Mouse (Mus musculus): ENCODE data around the gene Slc48a1. TPM values are rescaled to one million over a fixed set of nuclear protein-coding genes. Genes with fewer than 3 reads are reported as not detected.

Slc48a1 gene
- total and polyA plus RNA-seq, 3 experiments, result 116 to 204 (median 158) TPM

DNA sequence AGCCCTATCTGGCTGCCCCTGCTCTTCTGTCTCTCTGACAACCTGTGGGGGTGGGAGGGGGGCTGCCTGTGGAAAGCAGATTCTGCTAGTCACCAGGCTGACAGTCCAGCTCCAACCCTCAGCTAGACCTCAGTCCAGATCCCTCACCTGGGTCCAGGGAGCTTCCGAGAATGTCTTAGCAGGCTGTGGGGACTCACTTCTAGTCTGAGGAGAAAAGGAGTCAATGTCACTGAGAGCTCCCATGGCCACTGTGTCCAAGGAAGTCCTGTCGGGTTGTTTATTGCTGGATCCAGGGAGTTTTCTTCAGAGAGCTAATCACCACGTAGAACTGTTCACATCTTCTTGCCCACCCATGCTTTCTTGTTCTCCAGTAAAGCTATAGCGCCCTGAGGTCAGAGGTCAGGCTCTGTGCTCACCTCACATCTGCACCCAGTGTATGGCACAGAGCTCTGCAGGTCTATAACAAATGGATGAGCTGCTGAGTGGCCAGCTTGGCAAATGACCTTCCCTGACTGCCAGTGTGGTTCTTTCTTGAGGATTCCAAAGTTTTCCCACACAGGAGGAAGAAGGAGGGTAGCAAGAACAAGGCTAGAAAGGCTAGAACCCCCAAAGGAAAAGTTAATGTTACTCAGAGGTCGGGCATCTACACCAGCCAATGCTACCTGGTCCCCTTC is 48.4 kb downstream of the Slc48a1 start:
- peak; percentile 24 for DNase-seq

DNA sequence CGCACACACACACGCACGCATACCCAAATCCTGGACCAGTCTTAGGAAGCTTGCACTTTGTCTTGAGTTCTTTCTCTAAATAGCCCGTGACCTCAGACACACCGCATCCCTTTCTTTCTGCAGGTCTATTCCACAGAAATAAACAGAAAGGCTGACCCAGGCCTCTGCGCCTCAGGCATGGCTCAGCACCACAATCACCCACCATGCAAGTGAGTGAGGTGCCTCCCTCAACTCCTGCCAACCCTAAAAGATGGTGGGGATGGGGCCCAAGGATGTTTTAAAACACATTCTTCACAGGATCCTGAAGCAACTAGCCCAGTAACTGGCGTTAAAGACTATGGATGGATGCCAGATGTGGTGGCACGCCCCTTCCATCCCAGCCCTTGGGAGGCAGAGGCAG is 49.1 kb downstream of the Slc48a1 start:
- DNase-seq, result no peak

DNA sequence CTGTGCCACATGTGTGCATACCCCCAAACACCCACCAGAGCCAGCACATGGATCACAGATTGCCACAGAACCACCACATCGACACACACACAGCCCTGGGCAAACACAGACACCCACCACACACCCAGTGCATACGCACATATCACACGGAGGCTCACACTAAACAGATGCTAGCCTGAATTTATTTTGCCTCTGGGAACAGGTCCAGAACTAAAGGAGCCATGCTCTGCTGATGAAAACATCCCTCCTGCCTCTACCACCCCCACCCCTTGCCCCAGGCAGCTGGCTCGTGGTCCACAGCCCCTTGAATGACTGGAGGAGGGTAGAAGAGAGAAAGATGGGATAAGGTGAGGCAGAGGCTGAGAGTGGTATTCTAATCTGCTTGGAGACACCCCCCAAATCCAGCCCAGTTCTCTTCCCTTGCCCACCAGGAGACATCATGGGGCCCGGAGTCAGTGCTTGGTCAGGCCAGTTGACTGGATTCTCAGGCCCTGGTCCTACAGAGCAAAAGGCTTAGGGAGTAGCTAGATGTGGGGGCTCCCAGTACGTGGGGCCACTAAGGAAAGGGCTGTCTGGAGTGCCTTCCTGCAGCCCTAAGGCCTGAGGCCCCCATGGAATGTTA is 50.0 kb downstream of the Slc48a1 start:
- DNase-seq, result no peak

DNA sequence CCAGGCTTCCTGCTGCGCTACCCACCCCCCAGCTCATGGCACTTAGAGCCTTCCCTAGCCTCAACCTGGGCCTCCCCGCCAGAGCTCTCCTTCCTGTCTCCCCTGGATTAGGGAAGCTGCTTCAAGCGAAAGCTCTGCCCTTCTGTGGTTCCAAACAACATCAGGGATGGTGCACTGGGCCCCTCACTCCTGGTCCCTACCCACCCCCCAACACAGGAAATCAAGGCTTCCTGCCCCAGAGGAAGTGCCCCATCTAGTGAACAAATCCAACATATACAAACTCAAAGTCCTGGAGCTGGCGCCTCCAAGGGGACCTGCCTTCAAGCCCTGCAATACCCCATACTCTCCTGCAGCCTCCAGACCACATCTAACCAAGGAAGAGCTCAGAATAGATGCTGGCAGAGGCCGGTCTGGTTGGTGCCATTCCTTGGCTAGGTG is 50.6 kb downstream of the Slc48a1 start:
- no peak for DNase-seq

DNA sequence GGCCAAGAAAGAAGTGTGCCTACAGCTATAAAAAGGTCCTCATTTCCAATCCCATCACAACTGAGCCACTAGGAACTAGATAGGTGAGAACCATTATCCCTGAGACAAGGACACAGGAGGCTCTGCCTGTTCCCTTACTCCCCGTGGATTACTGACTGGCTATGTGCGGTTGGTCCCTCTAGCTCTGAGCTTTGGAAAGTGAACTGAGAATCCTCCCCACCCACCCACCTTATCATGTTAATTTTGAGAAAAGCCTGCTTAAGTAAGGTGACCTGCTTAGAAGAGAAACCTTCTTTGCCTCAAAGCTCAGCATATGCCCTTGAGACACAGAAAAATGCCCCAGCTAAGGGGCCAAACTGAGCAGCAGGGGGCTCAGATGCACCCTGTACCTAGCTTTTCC is 51.1 kb downstream of the Slc48a1 start:
- no peak for DNase-seq

DNA sequence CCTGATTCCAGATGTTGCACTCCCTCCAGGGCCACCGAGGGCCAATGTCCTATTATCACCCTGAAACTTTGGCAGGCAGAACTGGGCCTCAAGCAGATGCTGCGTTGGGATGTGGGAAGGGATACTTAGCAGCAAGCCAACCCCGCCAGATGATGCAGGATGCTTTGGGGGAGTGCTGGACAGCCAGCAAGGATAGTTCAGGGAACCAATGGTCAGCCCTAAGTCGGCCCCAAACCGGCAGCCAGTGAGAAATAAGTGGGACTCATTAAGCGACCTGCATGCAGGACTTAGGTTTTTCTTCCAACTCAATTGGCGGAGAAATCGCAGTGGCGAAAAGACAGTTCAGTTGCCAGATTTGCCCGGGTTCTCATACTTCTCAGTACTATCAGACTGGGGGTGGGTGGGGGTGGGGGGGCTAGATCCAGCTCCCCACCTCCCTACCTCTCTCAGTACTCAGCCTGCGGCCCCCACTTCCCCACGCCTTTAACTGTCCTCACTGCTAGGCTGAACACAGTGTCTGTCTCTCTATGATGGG is 52.0 kb downstream of the Slc48a1 start:
- DNase-seq, result no peak

DNA sequence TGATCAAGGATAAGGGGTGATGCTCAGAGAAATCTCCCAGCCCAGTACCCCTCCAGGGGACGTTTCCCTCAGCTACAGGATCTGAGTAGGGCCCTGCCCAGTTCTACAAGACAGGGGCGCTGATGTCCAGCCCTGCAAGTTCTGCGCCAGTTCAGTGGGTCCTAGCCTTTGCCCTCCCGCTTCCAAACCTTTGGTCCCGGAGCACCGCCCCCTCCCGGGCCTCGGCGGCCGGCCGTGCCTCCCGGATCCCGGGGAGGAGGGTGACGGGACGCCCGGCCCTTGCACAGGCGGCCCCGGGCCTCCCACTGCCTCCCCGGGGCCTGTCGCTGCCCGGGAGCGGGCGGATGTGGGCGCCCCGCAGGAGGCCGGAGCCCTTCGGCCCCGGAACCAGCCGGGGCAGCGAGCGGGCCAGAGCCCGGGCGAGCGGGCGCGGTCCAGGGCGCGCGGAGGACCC is 52.5 kb downstream of the Slc48a1 start:
- peak; percentile 85 for DNase-seq

DNA sequence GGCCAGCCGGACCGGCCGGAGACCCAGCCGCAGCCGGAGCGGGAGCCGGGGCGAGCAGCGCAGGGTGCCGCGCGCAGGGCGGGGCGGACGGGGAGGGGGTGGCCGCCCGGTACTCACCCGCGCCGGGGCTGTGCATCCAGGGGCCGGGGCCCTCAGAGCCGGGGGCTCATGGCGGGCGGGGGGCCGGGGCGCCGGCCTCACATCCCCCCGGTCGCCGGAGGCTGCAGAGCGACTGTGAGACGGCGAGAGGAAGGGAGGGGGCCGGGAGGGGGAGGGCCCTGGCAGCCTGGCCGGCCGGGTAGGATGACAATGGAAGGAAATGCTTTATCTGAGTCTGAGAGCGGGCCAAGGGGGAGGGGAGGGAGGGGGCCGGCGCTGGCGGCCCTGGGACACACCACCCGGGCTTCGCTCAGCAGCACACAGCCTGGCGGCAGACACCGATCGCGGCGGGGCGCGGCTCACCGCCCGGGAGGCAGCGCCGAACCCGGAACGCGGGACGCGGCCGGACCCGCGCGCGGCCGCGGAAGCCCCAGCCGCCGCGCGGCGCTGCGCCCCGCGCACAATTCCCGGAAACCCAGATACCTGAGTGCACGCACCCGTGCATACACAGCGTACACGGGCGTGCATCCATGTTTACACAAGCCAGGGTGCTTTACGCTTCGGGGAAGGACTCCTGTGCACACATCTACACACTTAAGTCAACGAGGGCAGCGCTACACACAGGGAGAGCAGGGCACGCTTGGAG is 53.1 kb downstream of the Slc48a1 start:
- DNase-seq, result peak; percentile 86

DNA sequence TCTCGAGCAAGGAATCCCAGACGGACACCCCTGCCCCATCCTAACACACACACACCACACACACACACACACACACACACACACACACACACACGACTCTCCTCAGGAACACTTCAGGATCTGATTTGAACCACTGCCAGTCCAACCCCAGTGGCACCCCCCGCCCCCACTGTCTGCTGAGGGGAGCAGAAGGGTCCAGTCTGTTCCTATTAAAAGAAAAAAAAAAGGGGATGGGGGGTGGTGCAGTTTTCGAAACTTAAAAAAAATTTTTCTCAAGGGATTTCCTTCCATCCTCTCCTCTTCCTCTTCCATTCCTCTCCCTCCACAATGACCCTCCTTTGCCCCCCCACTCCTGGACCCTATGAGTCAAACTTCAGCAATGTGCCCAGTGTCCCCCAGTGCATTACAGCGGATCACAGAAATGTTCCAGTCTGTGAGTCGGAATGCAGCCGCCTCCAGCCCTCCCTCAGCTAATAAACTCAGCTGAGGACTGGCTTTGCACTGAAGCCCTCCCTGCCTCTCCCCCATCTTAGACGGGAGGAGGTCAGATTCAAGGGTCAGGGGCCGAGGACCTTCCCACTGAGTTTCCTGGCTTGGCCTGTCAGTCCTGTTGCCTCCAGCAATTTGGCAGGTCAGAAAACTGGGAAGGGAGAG is 53.8 kb downstream of the Slc48a1 start:
- peak; percentile 73 for DNase-seq

DNA sequence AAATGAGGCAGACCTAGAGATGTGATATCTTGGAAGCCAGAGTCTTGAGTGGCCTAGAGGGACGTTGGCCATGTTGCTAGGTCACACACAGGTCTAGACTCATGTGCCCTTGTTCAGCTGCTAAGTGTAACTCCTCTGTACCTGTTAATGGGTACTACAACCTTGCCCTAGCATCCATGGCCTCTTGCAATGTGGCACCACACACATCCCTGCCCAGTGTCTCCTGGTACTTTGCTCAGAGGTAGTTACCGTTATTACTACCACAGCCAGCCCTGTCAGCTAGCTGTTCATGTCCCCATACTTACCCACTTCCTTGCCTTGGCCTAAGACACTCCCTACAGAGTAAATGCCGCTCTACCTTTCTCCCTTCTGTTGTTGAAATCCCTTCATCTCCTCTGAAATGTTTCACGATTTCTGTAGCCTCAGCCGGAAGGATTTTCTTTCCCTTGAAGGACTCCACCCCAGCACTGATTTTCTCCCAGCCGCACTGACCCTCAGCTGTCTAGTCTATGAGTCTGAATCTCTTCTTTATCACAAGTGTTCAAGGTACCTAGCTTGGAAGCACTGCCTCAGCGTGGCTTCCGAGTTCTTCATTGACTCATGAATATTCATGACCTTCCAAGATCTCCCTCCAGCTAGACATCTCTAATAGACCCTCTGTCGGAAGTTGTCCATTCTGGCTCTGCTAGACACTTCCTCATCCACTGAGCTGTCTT is 54.6 kb downstream of the Slc48a1 start:
- no peak for DNase-seq

DNA sequence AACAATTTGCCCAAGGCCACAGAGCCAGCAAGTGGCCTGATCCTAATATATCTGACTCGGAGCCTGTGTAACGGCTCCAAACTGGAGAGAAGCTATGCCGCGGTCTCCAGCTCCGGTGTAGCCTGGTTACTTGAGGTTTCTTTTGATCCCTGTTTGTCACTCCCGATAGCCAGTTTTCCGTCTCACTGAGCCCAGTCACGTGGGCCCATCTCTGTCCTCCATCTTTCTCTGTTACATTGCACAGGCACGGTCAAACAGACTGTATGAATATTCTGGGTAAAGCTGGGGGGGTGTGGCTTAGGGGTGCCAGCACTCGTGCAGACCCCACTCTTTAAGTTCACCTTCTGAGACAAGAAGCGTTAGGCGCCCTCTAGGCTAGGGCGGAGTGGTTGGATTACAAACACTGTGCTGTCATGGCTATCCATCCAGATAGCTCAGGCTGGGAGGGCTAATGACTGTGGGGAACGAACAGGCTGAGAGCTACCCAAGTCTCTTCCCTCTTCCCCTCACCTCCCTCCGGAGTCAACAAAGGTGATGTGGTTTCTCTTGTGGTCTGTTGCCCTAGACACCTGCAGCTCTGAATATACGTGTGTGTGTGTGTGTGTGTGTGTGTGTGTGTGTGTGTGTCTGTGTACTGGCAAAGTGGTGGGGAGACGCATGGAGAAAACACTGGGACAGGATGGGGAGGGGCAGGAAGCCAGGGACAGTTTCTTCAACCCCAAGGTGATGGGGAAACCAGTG is 58.0 kb downstream of the Slc48a1 start:
- no peak for DNase-seq

DNA sequence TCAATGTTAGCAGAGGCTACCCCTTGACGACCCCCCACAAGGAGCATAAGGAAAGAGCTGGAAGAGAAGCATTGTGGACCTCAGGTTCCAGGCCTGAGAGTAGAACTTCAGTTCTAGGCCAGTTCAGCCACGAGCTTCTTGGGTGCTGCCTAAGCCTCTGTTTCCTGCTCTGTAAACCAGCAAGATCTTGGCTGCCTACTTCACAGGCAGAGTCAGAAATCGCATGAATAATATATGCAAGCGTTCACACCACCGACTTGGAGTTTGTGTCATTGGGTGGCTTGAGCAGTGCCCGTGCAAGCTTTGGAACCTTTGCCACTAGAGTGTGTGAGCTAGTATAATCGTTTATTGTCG is 58.6 kb downstream of the Slc48a1 start:
- no peak for DNase-seq

DNA sequence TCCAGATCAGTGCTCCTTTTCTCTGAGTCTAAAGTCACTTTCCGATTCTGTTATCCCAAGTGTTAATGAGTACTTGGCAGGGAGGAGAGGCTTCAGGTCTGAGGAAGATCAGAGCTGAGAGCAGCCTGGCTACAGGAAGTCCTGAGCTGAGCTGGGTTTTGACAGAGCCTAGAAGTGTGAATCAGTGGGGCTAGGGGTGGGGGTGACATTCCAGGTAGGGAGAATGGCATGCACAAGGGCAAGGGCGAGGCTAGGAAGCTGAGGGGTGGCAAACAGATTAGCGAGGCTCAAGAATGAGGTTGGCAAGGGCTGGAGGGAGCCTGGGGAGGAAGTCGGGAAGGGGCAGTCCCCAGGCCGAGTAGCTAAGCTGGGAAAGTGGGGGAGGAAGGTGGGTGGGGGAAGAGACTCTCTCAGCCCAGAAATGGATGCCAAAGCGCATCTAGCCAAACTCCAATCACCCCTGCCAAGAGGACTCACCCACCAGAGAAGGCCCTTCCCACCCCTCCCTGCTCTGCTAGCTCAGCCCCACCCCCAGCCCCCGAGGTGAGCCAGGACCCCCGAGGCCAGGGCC is 59.3 kb downstream of the Slc48a1 start:
- no peak for DNase-seq

DNA sequence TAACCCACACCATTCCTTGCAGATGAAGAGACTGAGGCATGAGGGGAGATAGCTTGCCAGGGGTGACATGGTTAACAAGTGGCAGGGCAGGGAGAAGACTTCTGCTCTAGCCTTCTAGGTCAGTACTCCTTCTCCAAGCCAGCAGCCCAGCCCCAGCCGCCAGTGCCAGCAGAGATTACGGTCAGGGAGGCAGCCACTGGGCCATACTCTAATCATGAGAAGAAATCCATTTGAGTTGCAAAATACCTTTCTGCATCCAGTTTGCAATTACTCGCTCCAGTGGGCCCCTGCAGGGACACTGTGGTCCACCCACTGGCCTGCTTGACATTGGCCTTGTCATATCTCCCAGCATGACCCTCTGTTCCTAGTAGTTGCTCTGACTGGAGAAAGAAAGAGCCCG is 60.1 kb downstream of the Slc48a1 start:
- no peak for DNase-seq

DNA sequence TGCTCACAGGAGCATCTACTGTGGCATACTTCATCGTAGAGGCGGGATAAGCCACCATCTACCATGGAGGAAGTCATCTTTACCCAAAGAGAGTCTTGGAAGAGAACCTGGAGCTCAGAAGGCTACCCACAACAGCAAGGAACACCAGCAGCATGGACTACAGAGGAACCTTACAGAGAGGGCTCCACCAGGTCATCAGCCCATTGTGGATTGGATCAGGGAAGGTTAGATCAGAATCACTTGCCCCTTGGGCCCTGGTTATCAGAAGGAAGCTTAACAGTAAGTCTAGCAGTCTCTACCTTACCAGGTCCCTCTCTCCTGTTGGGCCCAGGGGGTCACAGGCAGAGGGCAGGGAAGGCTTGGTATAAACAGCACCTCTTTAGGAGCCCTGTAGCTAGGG is 60.7 kb downstream of the Slc48a1 start:
- no peak for DNase-seq

DNA sequence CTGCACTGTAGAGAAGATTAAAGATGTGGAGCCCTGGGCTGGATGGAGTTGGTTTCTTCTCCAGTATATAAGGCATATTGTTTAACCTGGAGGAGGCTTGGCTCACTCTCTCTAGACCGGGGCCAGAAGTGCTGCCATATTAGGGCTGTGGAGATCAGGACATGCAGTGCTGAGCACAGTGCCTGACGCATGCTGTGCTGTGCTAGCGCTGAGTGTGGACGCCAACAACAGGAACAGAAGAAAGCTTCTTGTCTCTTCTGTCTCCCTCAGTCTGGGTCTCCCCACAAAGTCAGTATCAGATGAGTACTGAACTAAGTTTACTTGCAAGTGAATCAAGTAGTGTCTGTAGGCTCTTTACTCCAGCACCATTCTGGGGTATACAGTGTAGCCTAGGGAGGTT is 61.2 kb downstream of the Slc48a1 start:
- no peak for DNase-seq

DNA sequence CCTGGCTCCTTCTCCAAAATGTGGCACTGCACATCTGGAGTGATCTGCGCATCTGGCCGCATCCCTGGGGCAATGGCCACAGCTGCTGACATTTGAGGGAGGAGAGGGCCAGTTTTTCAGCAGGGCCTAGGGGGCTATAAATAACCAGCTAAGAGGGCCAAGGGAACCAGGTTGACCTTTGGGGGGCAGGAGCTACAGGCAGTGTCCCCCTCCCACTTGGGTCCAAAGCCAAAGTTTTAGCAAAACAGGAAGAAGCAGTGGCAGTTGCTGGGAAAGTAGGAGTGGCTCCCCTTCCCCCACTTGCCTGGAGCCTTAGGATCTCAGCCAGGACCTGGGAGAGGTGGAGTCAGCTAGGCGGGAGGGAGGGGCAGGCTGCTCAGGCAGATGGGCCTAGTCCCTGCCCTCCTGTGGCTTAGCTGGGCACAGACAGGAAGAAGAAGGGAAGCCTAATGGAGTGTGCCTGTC is 61.7 kb downstream of the Slc48a1 start:
- peak; percentile 86 for DNase-seq

DNA sequence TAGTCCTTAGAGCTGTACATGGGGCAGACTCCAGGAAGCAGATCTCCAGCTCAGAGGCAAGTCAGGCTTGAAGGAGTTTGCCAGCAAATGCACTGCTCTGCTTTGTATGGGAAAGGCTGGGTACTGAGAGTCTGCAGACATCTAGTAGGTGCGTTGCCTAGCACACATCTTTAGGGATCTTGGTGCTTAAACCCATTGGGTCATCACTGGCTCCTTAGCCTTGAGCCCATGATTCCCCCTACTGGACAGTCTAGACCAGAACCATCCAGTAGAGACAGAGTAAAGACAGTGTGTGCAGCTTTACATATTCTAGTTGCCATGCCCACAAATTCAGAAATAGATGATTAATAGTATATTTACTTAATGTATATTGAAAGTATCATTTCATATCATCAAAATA is 62.5 kb downstream of the Slc48a1 start:
- DNase-seq, result no peak

DNA sequence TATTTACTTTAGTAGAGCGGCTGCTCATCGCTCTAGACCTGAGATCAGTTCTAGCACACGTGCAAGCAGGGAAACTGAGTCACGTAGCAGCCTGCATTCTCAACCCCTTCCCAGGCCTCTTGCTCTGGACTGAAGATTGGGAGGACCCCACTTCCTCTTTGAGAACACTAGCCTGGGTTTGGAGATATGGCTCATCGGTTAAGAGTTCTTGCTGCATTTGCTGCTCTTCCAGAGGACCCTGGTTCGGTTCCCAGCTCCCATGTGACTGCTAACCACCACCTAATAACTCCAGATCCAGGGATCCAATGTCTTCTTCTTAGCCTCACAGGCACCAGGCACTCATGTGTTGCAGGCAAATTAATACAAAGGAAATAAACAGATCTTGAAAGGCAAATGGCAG is 63.1 kb downstream of the Slc48a1 start:
- no peak for DNase-seq

DNA sequence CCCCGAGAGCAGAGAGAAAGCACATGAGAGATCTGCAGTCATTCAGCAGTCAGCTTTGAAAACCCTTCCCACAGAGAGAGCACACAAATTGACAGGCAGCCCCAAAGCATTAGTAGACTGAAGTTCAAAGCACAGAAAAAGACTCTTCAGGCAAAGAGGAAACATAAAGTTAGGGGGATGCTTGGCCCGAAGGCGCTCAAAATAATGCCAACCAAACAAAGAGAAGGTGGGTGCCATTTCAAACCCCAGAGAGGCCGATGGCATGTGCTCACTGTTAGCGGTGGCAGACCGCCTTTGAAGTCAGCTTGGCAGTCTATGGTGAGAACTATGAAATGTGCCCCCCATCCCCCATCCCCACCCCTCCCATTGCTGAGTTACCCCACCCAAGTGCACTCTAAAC is 63.7 kb downstream of the Slc48a1 start:
- DNase-seq, result no peak
